Mouse (Mus musculus) limb, embryonic 13.5 days (tissue): ENCODE data around the gene Nenf. TPM values are rescaled to one million over a fixed set of nuclear protein-coding genes. Genes with fewer than 3 reads are reported as not detected.

ENCODE experiments used
- ATAC-seq: fragments of 200-750 bp; cut with Nextera tagmentation; 2 replicates; pipeline ENCODE4 v1.8.0; 2017; ENCODE audit warnings: low read depth, moderate number of reproducible peaks, moderate TSS enrichment; ENCODE audit not compliant: low FRiP score
- H3K27ac ChIP-seq: fragments of 300-500 bp; sonication (generic); 2 replicates; pipeline ENCODE4 v1.5.1; 2015; ENCODE audit warnings: inconsistent platforms, mild to moderate bottlenecking, moderate library complexity
- H3K27me3 ChIP-seq: fragments of 300-500 bp; sonication (generic); 2 replicates; pipeline ENCODE4 v1.6.1; 2015; ENCODE audit warnings: mild to moderate bottlenecking, inconsistent platforms
- H3K36me3 ChIP-seq: fragments of 300-500 bp; sonication (generic); 2 replicates; pipeline ENCODE4 v1.6.1; 2015; ENCODE audit warnings: inconsistent platforms, mild to moderate bottlenecking, moderate library complexity
- H3K4me1 ChIP-seq: fragments of 300-500 bp; sonication (generic); 2 replicates; pipeline ENCODE4 v1.6.1; 2015; ENCODE audit warnings: inconsistent platforms
- H3K4me2 ChIP-seq: fragments of 300-500 bp; sonication (generic); replicated peaks from 2 replicates; pipeline ENCODE4 v1.6.1; 2015; ENCODE audit warnings: inconsistent platforms, mild to moderate bottlenecking, moderate library complexity
- H3K4me3 ChIP-seq: fragments of 300-500 bp; sonication (generic); 2 replicates; pipeline ENCODE4 v1.5.1; 2015; ENCODE audit warnings: moderate library complexity, mild to moderate bottlenecking, inconsistent platforms
- H3K9ac ChIP-seq: fragments of 300-500 bp; sonication (generic); 2 replicates; pipeline ENCODE4 v1.6.1; 2015; ENCODE audit warnings: mild to moderate bottlenecking, inconsistent platforms
- H3K9me3 ChIP-seq: fragments of 300-500 bp; sonication (generic); 2 replicates; pipeline ENCODE4 v1.6.1; 2016; ENCODE audit warnings: inconsistent platforms
- WGBS: fragments of 180-500 bp; shearing (Covaris S2); methylation state at CpG from one replicate; pipeline ENCODE4 v1.1.7; 2015; 5-methylcytosine and 5-hydroxymethylcytosine counted together
- polyA plus RNA-seq: library from polyadenylated mRNA; unstranded; fragments of >200 nt; fragmentation: Nextera tagmentation; extraction: Ambion mirVana; gene quantifications from 2 replicates; pipeline ENCODE4 v1.2.1, GENCODE M21; 2015

Gene Nenf
- polyA plus RNA-seq, 1 experiment from 2014 or later = 96.0 TPM

DNA sequence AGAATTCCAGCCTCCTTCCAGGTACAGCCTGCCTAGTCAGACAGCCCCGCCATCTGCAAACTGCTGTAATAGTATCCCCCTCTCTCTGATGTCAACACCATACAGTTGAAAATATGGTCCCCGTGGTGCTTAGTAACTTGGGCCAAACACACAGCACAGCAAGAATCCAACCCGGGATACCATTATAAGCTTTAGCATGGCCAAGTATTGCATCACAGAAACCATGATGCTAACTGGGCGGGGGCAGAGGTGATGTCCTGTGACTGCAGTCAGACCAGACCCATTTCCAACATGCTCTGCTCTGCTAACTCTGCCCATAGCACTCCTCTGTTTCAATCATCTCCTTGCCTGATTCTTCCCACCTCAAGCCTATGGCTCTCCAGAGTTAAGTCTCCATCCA lies 4.1 kb downstream of the Nenf start:
- ATAC-seq = no peak
- H3K27me3 ChIP-seq = no peaks in the 10 kb centered on the region
- H3K27ac ChIP-seq = no peak overlapping the region
- H3K4me1 ChIP-seq = peaks cover 5% of the 10 kb centered on the region
- no peaks in the 10 kb centered on the region for H3K9me3 ChIP-seq
- H3K36me3 ChIP-seq = peaks cover 7% of the 10 kb centered on the region; the same call in 1 of the 2 replicates
- no peak overlapping the region for H3K9ac ChIP-seq
- 60% methylated on average over 4 of the region's 4 CpGs for WGBS
- H3K4me3 ChIP-seq = no peak overlapping the region
- no peak overlapping the region for H3K4me2 ChIP-seq

DNA sequence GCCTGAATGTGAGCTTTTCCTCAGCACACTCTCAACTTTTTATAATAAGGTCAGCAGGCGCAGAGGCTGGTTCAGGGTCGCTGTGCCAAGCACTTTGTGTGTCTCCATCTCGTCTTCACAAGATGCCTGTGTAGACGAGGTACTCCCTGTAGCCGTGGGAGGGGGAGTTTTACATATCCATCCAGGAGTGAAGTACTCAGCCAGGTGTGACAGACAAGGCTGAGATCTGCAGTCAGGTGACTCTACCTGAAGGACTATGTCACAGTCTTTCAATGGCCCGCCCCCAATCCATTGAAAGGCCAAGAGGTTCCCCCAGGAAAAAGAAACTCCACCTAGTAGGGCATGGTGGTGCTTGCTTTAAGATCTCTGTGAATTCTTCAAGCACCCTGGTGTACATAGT lies 4.8 kb downstream of the Nenf start:
- peak overlapping the region; percentile 74 for H3K9ac ChIP-seq
- peaks cover 5% of the 10 kb centered on the region for H3K4me1 ChIP-seq
- H3K27me3 ChIP-seq = no peaks in the 10 kb centered on the region
- no peak overlapping the region for H3K27ac ChIP-seq
- H3K4me3 ChIP-seq = peak overlapping the region; percentile 62
- H3K4me2 ChIP-seq = peak overlapping the region; percentile 66
- peaks cover 9% of the 10 kb centered on the region for H3K36me3 ChIP-seq
- 71% methylated on average over 6 of the region's 6 CpGs for WGBS
- H3K9me3 ChIP-seq = no peaks in the 10 kb centered on the region
- no peak for ATAC-seq

GRCm38 (mm10) chr1:191312513-191312941 lies 5.5 kb downstream of the Nenf start:
- H3K4me1 ChIP-seq = peaks cover 5% of the 10 kb centered on the region
- under 1% methylated on average over 14 of the region's 14 CpGs for WGBS
- ATAC-seq = peak; percentile 90
- no peaks in the 10 kb centered on the region for H3K27me3 ChIP-seq
- H3K9ac ChIP-seq = peak overlapping the region; percentile 74
- H3K36me3 ChIP-seq = peaks cover 16% of the 10 kb centered on the region
- H3K4me2 ChIP-seq = peak overlapping the region; percentile 66
- H3K9me3 ChIP-seq = no peaks in the 10 kb centered on the region
- peak overlapping the region; percentile 62 for H3K4me3 ChIP-seq
- no peak overlapping the region for H3K27ac ChIP-seq

GRCm38 (mm10) chr1:191311296-191311898 lies 6.6 kb downstream of the Nenf start:
- 76% methylated on average over 4 of the region's 4 CpGs for WGBS
- Histone ChIP-seq H3K4me2 (no peak overlapping the region), H3K27me3 (no peaks in the 10 kb centered on the region), H3K9me3 (no peaks in the 10 kb centered on the region), H3K36me3 (peaks cover 24% of the 10 kb centered on the region), H3K9ac (no peak overlapping the region), H3K4me3 (no peak overlapping the region), H3K4me1 (no peaks in the 10 kb centered on the region), H3K27ac (no peak overlapping the region)
- ATAC-seq = no peak

DNA sequence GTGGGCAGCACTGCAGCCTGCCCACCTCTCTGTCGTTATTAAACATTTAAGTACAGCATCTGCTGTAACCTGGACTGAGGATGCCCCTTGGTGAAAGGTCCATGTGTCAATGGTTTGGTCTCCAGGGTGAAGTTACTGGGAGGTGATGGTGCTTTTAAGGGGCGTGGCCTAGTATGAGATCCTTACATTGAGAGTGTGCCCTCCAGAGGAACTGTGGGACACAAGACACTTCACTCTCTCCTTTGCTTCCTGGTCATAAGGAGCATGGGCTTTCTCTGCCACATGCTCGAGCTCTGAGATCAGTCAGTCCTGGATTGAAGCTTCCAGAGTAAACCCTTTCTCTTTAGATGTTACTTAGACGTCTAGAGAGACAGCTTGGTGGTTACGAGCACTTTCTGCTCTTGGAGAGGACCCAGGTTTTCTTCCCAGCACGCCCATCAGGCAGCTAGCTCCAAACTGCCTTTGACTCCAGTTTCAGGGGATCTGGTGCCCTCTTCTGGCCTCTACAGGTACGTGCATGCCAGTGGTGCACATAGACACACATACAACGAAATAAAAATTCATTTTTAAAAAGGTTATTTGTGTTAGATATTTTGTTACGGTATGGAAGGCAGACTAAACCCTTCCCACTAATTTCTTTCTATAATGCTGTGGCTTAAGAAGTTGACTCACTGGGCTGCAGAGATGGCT lies 10.1 kb downstream of the Nenf start:
- no peak overlapping the region for H3K4me3 ChIP-seq
- 78% methylated on average over 9 of the region's 9 CpGs for WGBS
- peaks cover 28% of the 10 kb centered on the region for H3K36me3 ChIP-seq
- no peak overlapping the region for H3K27ac ChIP-seq
- H3K9ac ChIP-seq = no peak overlapping the region
- H3K27me3 ChIP-seq = no peaks in the 10 kb centered on the region
- no peaks in the 10 kb centered on the region for H3K9me3 ChIP-seq
- no peaks in the 10 kb centered on the region for H3K4me1 ChIP-seq
- H3K4me2 ChIP-seq = no peak overlapping the region
- ATAC-seq = no peak

GRCm38 (mm10) chr1:191306316-191306715 lies 11.7 kb downstream of the Nenf start:
- Histone ChIP-seq H3K27ac (no peak overlapping the region), H3K36me3 (peaks cover 28% of the 10 kb centered on the region), H3K9me3 (no peaks in the 10 kb centered on the region), H3K9ac (no peak overlapping the region), H3K4me1 (no peaks in the 10 kb centered on the region), H3K4me2 (no peak overlapping the region), H3K4me3 (no peak overlapping the region), H3K27me3 (no peaks in the 10 kb centered on the region)
- no peak for ATAC-seq
- 86% methylated on average over 9 of the region's 9 CpGs for WGBS

DNA sequence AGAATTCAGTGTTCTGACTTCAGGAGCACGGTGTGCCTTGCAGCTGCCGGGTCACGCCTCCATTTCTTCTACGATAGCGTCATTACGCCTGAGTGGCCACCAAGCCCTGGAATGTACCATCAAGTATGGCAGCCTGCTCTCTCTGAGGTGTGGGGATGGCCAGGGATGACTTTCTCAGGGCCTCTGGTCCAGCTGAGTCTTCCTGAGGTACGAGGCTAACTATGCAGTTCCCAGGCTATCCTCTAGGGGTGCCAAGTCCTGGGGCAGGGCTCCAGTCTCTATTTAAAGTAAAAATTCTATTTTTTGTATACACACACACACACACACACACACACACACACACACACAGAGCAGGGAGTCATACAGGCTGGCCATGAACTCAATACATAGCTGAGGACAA lies 12.4 kb downstream of the Nenf start:
- no peak overlapping the region for H3K4me2 ChIP-seq
- 67% methylated on average over 7 of the region's 7 CpGs for WGBS
- H3K27me3 ChIP-seq = no peaks in the 10 kb centered on the region
- H3K27ac ChIP-seq = no peak overlapping the region
- ATAC-seq = no peak
- H3K4me1 ChIP-seq = no peaks in the 10 kb centered on the region
- H3K9me3 ChIP-seq = no peaks in the 10 kb centered on the region
- H3K9ac ChIP-seq = no peak overlapping the region
- H3K4me3 ChIP-seq = no peak overlapping the region
- H3K36me3 ChIP-seq = peaks cover 28% of the 10 kb centered on the region

DNA sequence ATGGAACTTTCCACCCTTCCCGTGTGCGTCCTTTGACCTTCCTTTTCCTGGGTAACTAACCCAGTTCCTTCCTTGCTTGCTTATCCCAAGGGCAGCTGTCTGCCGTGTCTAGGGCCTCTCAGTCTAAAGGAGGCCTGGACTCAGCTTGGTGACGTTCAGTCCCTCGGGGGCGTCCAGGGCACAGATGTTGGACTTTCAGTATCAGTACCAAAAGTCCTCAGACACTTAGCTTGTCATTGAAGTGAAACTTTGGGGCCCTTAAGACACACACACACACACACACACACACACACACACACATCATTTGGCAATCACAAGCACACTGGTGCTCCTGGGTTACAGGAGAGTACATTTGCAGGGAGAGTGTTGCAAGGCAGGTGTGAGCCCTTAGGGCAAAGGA lies 13.8 kb downstream of the Nenf start:
- ATAC-seq = no peak
- Histone ChIP-seq H3K4me2 (no peak overlapping the region), H3K36me3 (peaks cover 22% of the 10 kb centered on the region), H3K27me3 (no peaks in the 10 kb centered on the region), H3K9ac (no peak overlapping the region), H3K9me3 (no peaks in the 10 kb centered on the region), H3K4me1 (0 out of 2 replicates have a peak, but pooled peaks cover 3% of the 10 kb centered on the region), H3K4me3 (no peak overlapping the region), H3K27ac (no peak overlapping the region)
- WGBS = 58% methylated on average over 6 of the region's 6 CpGs

- peaks cover 21% of the 10 kb centered on the region for H3K36me3 ChIP-seq
- H3K4me2 ChIP-seq = no peak overlapping the region
- no peak for ATAC-seq
- no peak overlapping the region for H3K27ac ChIP-seq
- WGBS = 74% methylated on average over 3 of the region's 3 CpGs
- H3K9ac ChIP-seq = no peak overlapping the region
- no peaks in the 10 kb centered on the region for H3K9me3 ChIP-seq
- H3K4me1 ChIP-seq = 0 out of 2 replicates have a peak, but pooled peaks cover 6% of the 10 kb centered on the region
- no peaks in the 10 kb centered on the region for H3K27me3 ChIP-seq
- no peak overlapping the region for H3K4me3 ChIP-seq
These were observed 14.3 kb downstream of the Nenf start for GRCm38 (mm10) chr1:191303736-191304135.

GRCm38 (mm10) chr1:191301903-191302302 lies 16.1 kb downstream of the Nenf start:
- peaks cover 7% of the 10 kb centered on the region; the same call in 1 of the 2 replicates for H3K36me3 ChIP-seq
- no peak overlapping the region for H3K9ac ChIP-seq
- no peak overlapping the region for H3K27ac ChIP-seq
- H3K4me3 ChIP-seq = no peak overlapping the region
- no peaks in the 10 kb centered on the region for H3K27me3 ChIP-seq
- H3K4me1 ChIP-seq = 0 out of 2 replicates have a peak, but pooled peaks cover 6% of the 10 kb centered on the region
- WGBS = 33% methylated on average over 4 of the region's 4 CpGs
- ATAC-seq = no peak
- H3K9me3 ChIP-seq = no peaks in the 10 kb centered on the region
- H3K4me2 ChIP-seq = no peak overlapping the region

GRCm38 (mm10) chr1:191299215-191299942 lies 18.6 kb downstream of the Nenf start:
- H3K4me2 ChIP-seq = no peak overlapping the region
- H3K27ac ChIP-seq = no peak overlapping the region
- no peaks in the 10 kb centered on the region for H3K9me3 ChIP-seq
- ATAC-seq = peak; percentile 42; the same call in 1 of the 2 replicates
- no peaks in the 10 kb centered on the region for H3K36me3 ChIP-seq
- H3K9ac ChIP-seq = no peak overlapping the region
- H3K27me3 ChIP-seq = no peaks in the 10 kb centered on the region
- 0 out of 2 replicates have a peak, but pooled peaks cover 6% of the 10 kb centered on the region for H3K4me1 ChIP-seq
- no peak overlapping the region for H3K4me3 ChIP-seq
- 49% methylated on average over 11 of the region's 11 CpGs for WGBS

DNA sequence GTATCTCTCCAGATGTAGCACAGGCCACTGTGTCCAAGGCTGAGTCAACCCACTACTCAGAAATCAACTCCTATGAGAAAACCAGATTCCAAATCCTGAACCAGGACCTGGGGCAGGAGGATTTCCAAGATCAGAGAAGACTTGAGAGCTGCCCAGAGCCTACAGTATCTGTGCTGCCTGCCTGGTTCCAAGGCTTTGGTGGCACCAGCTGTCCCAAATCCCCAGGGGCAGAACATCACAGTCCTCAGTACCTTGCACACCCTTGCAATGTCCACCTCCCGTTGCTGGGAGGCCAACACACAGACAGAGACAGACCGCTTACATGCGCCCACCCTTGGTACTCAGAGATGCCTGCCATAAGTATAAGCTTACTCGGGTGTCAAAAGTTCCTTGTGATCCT lies 19.7 kb downstream of the Nenf start:
- H3K4me1 ChIP-seq = 0 out of 2 replicates have a peak, but pooled peaks cover 6% of the 10 kb centered on the region
- H3K4me2 ChIP-seq = no peak overlapping the region
- no peaks in the 10 kb centered on the region for H3K9me3 ChIP-seq
- H3K9ac ChIP-seq = no peak overlapping the region
- 87% methylated on average over 4 of the region's 4 CpGs for WGBS
- H3K27ac ChIP-seq = no peak overlapping the region
- H3K36me3 ChIP-seq = no peaks in the 10 kb centered on the region
- ATAC-seq = no peak
- H3K4me3 ChIP-seq = no peak overlapping the region
- no peaks in the 10 kb centered on the region for H3K27me3 ChIP-seq
